Mouse (Mus musculus): ENCODE data around the gene Megf8.
A peak's percentile ranks its signal among the peaks of the same experiment; 100 is the strongest.
"Not testable (repeated sequence)": the region's sequence is repeated elsewhere in the genome, so short reads cannot be mapped to it uniquely, and the experiment has no call there.

Gene Megf8

DNA sequence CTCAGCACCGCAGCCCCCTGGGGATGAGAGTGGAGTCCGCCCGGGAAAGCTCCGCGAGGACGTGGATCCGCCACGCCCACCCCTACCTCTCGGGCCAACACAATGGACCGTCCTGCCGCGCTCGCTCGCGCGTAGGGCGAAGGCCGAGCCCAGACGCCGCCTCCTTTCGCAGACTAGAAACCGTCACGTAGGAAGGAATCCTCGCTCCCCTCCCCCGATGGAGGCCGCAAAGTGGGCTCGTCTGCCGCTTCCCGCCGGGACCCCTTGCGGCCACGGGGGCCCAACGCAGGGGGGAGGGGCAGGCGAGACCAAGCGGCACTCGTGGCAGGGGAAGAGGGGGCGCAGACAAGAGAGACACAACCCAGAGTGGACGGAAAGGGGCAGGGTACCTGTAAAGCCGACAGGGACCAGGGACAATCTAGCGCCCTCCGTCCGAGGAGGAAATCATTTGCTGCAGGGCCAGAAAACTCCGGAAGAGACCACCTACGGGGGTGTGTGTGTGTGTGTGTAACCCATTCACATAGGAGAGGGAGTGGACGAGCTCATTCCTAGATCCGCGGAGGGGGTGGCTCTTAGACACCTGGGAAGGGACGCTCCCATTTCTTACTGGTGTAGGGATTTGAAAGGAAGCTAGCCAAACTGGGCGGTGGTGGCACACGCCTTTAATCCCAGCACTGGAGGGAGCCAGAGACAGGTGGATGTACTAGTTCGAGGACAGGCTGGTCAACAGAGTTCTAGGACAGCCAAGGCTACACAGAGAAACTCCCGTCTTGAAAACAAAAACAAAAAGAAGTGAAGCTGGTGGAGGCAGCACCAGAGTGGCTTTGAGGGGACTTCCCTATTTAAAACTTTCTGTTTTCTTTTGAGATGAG lies 19.3 kb upstream of the Megf8 start, which contains the start of gene Pafah1b3:
Gene Pafah1b3 (minus strand): TSS at position 533 of the 872 bp plus-strand sequence.
- DNase-seq (ENCODE audit: low spot score in 2 of 2): peak in 1 of 2 experiments; percentile 46

DNA sequence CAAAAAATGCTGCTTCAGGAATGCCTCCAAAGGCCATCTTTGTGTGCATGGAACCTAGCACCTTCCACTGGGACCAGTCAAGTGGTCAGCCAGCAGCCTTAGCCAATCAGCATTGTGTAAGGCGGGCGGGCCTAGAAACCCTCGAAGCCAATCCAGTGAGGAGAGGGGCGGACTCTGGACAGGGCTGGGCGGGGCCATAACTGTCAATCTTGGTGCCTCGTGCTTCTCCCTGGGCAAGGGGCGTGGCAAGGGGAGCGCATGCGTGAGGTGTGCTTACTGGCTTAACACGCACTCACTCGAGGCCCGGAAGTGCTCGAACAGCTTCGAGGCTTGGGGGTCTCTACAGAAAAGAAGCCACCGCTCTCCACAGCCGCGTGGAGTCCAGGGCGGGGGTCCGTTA lies 15.9 kb upstream of the Megf8 start, which contains the start of gene Prr19:
Gene Prr19 (plus strand): TSS at position 349 of the 400 bp plus-strand sequence.
- no peak for DNase-seq (ENCODE audit: low spot score in 2 of 2)

DNA sequence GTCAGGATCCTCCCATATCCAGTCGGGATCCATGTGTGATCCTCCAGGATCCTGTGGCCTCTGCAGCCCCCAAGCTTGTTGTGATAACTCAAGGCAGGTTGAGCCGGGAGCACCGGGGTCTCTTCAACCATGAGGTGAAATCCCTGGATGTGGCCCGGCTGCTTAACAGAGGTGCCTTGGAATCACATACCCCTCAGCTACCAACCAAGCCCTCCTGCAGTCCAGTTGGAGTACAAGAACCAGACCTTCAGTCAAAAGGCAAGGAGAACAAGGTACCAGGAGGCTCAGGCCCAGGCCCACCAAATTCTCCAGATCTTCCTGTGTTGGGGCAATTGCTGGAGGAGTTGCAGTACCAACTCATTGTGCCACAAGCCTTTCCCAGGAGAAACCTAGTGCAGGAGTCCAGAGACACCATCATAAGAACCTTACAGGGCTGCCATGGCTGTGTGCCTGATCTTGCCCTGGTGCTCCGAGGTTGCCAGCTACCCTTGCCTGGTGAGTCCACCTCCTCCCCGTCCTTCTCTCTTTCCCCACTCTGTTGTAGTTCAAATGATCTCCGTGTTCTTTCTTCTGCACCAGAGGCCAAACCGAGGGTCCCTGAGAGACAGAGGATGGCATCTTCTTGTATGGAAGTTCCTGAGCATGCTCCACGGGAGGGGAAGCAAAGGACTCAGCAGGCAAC lies 13.8 kb upstream of the Megf8 start:
- no peak for DNase-seq (ENCODE audit: low spot score in 2 of 2)

DNA sequence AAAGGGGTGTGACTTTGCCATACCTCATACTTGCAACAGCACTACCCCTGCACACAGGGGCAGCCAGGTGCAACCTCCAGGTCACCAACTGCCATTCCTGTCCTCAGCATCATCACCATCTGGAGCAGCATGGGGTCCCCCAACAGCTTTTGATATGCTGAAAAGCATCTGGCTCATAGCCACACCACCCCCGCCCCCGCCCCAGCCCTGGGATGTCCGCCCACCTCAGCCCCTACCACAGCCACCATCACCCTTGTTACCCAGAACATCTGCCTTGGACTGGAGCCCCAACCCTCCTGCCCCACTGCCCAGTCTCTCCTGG lies 13.3 kb upstream of the Megf8 start:
- no peak for DNase-seq (ENCODE audit: low spot score in 2 of 2)

DNA sequence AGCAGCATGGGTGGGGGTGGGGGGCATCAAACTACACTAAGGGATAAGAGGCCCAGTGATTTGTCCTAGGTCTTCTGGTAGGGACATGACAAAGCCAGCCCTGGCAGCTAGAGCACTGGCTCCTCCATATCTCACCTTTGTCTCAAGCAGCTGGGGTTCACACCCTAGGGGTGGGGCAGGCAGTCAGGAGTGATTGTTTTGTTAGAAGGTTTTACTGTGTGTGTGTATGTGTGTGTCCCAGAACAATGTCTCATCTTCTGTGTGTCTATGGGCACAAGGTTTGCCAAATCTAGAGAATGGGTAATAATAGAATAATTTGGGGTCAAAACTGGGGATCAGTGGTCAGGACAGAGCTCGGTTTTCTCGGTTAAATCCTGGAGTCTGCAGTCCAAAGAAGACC lies 11.5 kb upstream of the Megf8 start:
- no peak for DNase-seq (ENCODE audit: low spot score in 2 of 2)

DNA sequence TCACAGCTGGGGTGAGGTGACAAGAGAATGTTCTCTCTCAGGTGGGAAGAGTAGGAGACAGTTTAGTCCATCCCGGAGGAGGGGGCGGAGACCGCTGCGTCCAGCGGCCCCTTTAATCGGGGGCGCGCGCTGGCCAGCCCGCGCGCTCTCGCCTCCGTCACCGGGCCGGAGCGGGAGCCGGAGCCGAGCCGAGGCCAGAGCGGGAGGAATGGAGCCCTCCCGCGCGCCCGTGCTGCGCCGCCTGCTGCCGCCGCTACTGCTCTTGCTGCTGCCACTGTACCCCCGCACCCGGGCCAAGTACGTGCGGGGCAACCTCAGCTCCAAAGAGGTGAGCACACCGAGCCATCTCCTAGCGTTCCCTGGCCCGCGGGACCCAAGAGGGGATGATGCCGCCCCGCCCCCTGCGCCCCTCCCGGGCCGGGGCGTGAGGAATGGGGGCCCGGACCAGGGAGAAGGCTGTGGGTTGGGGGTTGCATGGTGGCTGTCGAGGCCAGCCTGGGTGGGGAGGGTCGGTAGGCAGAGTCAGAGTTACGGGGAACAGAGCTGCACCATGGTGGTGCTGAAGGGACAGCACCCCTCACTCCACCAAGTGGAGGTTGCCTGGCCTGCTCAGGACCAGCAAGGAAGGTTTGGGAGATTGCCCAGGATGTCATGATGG lies 10.9 kb upstream of the Megf8 start, which contains the start of gene Tmem145:
Gene Tmem145 (plus strand): TSS at position 151 of the 658 bp plus-strand sequence.
- peak in 1 of 2 experiments; percentile 26 for DNase-seq (ENCODE audit: low spot score in 2 of 2)

DNA sequence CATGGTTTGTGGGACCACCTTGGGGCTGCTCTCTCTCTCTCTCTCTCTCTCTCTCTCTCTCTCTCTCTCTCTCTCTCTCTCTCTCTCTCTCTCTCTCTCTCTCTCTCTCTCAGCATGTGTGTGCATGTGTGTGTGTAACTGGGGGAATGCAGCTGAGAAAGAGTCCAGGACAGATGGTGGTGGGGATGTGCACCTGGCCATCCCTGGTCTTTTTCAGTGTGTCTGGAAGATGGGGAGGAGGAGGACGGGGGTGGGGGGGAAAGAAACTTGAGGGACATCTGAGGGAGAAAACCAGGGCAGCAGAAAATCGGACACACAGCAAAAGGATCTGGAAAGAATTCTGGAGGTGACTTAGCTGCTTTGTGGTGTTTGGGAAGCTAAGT lies 10.4 kb upstream of the Megf8 start:
- no peak for DNase-seq (ENCODE audit: low spot score in 2 of 2)

DNA sequence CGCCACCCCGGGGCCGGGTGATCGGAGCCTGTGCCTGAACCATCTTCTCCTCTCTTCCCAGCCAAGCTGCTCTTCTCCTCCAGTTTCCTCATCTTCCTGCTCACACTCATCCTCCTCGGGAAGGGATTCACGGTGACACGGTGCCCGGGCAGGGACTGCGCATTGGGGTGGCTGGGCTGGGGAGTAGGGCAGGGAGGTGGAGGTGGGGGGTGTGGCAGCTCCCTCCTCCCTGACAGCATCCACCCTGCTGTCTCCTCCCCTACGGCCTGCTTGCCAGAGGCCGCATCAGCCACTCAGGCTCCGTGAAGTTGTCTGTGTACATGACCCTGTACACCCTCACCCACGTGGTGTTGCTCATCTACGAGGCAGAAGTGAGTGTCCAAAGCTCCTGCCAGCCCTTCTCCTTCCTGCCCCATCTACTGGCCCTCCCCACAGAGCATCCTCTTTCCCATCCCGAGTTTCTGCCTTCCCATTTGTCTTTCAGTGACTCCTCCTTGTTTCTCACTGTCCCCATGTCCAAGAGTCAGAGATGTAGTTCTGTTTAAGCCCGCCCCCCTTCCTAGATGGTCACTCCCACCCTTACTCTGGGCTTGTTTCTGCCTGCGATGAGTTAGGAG lies 8.2 kb upstream of the Megf8 start:
- no peak for DNase-seq (ENCODE audit: low spot score in 2 of 2)

DNA sequence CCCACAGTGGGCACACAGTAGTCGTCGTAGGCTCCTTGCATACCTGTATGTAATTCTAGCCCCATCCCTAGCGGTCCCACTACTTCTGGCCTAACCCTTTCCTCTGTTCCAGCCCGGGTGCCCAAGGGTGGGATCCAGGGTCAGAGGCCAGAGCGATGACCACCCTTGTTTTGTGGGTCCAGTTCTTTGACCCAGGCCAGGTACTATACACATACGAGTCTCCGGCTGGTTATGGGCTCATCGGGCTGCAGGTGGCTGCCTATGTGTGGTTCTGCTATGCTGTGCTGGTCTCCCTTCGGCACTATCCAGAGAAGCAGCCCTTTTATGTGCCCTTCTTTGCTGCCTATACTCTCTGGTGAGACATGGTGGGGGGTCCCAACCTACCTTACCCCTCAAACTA lies 7.5 kb upstream of the Megf8 start:
- no peak for DNase-seq (ENCODE audit: low spot score in 2 of 2)

DNA sequence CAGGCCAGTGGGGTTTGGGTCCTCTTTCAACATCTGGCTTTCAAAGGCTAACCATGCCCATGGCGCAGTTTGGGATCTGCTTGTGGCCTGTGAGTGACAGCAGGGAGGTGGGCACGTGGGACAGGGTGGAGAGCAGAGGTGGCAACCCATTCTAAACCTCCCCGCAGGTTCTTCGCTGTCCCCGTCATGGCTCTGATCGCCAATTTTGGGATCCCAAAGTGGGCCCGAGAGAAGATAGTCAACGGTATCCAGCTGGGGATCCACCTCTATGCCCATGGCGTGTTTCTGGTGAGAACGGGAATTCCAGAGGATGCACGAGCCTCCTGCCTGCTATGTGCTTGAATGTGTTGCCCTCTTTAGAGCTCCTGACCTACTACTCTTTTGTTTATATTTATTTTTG lies 5.8 kb upstream of the Megf8 start:
- no peak for DNase-seq (ENCODE audit: low spot score in 2 of 2)

DNA sequence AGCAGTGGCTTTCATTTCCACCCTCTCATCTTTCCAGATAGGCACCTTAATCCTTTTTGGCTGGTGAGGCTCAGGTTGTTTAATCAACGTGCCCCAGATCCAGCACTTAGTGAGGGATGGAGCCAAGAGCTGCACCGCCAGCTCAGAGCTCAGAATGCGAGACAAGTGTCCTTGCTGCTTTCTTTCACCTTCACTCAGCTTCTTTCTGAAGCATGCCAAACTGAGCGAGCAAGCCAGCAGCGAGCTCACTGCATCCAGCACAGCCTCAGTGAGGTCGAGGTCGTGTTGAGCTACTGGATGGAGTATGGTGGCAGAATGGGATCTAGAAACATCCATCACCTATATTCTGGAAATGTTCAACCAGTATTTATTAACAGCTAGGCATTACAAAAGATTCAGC lies 3.6 kb upstream of the Megf8 start:
- no peak for DNase-seq (ENCODE audit: low spot score in 2 of 2)

DNA sequence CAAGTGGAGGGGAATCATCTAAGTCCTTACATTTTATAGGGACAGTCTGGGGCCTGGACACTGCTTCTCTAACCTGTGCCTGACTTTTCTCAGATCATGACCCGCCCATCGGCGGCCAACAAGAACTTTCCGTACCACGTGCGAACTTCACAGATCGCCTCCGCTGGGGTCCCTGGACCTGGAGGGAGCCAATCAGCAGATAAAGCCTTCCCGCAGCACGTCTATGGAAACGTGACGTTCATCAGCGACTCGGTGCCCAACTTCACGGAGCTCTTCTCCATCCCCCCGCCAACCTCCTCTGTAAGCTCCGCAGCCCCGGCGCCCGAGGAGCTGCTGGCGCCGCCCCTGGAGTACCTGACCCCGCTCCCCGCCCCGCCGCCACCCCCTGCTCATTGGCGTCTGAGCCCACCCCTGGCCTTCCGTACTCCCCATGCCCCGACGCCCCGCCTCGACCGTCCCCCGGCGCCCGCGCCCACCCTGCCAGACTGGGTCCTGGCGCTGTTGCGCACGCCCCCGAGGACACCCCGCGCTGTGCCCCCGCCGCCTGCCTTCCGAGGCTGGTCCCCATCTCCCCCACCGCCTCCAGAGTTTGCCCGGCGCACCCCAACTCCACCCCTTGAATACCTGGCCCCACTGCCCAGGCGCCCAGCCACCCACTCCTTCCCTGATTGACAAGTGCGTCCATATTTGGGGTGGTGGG lies 2.2 kb upstream of the Megf8 start:
- DNase-seq (ENCODE audit: low spot score in 2 of 2): no peak

DNA sequence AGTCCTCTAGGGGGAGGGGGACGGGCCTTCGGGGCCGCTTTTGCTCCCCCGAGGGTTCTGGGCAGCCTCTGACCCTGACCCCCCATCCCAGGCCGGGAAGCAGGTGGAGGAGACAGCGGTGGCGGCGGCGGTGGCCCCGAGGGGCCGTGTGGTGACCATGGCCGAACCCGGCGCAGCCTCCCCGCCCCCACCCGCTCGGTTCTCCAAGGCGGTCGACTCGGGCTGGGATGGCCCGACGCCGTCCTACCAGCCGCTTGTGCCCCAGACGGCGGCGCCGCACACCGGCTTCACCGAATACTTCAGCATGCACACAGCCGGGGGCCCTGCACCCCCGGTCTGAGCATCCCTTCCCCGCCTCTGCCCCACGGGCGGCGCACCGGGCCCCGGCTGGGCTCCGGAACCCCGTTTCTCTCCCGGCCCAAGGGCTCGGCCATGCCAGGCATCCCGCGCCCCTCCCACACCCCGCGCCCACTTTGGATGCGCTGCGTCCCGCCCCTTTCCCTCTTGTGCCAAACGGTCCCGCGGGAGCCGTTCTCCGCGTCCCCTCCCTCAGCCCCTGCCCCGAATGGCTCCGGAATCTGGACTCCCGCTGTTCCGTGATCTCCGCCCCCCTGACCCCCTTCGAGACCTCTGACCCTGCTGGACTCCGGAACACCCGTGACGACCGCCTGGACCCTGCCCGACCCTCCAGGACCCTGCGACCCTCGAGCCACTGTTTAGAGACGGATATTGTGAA lies 1.5 kb upstream of the Megf8 start:
- no peak for DNase-seq (ENCODE audit: low spot score in 2 of 2)

DNA sequence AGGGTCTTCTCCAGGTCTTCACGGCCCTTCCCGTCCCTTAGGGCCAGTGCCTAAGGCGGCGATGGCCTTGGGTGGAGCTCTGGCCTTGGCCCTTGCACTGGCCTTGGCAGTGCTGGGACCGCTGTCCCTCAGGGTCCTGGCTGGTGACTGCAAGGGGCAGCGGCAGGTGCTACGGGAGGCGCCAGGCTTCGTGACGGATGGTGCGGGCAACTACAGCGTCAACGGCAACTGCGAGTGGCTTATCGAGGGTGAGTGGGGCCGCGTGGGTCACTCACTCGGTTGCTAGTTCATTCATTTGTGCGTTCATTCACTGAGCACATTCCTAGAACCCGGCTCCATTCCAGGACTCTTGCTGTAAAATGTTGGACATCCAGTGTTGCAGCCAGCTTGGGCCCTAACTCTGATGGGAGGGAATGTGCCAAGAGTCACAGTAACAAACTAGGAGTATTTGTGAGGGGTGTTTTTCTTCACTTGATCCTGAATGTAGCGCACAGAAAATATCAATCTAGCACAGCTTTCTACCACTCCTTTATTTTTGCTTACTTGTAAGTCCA lies 559 bp downstream of the Megf8 start:
- no peak for DNase-seq (ENCODE audit: low spot score in 2 of 2)

DNA sequence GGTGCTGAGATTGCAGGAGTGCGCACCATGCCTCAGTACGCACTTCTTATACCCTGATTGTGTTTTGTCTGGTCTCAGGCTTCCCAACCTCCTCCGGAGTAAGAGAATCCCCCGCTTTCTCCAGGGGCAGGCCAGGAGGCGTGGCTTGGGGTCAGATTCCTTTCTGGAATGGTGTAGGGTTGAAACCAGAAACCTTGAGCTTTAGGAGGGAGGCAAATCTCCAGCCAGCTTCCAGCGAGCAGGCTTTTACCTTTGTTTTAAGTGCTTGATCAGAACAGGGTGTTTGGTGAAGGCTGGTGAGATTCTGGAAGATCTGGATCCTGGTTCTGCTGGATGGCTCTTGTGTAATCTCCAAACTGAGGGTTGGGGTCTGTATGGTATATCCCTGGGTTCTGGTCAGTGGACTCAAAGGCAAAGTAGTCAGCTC lies 5.1 kb downstream of the Megf8 start:
- no peak for DNase-seq (ENCODE audit: low spot score in 2 of 2)

DNA sequence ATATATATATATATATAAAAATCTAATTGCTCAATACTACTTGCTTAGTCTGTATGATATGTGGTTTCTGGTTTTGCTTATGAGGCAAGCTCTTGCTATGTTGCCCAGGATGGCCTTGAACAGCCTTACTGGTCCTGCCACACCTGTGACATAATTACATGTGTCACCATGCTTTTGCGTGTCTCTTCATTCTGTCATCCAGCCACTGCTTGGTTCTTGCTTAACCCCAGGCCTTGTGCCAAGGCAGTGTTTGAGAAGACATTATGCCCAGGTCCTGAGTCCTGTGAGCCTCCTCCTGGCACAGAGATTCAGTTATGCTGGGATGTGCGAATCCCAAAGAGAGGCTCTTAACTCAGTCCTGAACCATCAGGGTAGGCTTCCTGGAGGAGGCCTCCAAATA lies 6.3 kb downstream of the Megf8 start:
- DNase-seq (ENCODE audit: low spot score in 2 of 2): no peak

DNA sequence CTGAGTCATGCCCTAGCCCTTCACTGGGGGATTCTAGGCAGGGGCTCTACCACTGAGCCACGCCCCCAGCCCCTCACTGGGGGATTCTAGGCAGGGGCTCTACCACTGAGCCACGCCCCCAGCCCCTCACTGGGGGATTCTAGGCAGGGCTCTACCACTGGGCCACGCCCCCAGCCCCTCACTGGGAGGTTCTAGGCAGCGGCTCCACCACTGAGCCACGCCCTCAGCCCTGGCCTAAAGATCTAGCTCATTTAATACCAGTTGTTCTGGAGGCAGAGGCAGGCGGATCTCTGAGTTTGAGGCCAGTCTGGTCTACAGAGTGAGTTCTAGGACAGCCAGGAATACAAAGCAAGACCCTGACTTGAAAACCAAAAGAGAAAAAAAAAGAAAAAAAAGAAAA lies 8.5 kb downstream of the Megf8 start:
- not testable (repeated sequence) for DNase-seq (ENCODE audit: low spot score in 2 of 2)

DNA sequence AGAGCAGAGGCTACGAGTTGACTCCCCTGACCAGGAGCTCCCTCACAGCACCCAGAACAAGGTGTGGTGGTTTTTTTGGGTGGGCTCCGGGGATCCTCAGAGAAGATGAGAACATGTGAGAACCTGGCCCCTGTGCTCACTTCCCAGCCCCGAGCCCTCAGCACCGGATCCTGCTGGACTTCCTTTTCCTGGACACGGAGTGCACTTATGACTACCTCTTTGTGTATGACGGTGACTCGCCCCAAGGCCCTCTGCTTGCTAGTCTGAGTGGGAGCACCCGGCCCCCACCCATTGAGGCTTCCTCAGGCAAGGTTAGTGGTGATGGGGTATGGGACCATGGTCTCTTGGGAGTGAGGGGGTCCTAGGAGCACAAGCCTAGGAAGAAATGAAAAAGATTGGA lies 9.3 kb downstream of the Megf8 start:
- no peak for DNase-seq (ENCODE audit: low spot score in 2 of 2)

DNA sequence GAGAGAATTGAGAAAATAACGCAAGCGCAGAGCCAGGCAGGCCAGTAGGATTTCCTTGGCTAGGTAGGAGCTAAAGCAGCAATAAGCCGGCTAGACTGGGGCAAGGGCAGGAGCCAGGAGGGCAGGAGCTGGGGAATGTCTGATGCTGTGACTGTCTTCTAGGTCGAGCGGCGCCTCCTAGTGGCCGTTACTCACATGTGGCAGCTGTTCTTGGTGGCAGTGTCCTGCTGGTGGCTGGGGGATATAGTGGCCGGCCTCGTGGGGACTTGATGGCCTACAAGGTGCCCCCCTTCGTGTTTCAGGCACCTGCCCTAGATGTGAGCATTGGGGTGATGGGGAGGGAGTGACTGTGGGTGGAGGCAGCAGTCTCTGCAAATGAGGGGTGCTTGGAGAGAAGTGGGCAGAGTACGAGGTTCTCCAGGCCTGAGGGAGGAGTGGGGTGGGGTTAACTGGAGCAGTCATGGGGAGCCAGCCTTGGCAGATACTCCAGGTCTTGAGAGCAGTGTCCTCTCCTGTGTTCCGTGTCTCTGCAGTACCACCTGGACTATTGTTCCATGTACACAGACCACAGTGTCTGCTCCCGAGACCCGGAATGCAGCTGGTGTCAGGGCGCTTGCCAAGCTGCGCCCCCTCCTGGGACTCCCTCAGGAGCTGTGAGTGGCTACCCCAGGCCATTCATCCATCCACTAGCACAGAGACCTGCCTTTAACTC lies 16.8 kb downstream of the Megf8 start:
- DNase-seq (ENCODE audit: low spot score in 2 of 2): peak; percentile 38 to 72

DNA sequence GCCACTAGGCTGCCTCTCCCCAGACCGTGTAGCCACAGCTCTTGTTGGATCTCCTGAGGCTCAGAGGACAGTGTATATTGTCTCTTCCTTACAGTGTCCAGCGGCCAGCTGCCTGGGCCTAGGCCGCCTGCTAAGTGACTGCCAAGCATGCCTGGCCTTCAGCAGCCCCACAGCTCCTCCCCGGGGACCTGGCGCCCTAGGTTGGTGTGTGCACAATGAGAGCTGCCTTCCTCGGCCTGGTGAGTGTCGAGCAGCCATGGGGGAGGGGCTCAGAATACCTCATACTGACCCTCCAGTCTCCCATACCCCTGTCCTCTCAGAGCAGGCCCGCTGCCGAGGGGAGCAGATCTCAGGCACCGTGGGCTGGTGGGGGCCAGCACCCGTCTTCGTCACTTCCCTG lies 17.5 kb downstream of the Megf8 start:
- no peak for DNase-seq (ENCODE audit: low spot score in 2 of 2)
